Mouse (Mus musculus) C2C12 (cell line): ENCODE measurements around the gene Birc7. TPM values are rescaled to one million over a fixed set of nuclear protein-coding genes. Genes with fewer than 3 reads are reported as not detected.

ENCODE experiments used
- H3K27me3 ChIP-seq: one replicate; pipeline ENCODE4 v1.6.1; 2011; ENCODE audit not compliant: control insufficient read depth, insufficient read depth, insufficient read length
- H3K36me3 ChIP-seq: one replicate; pipeline ENCODE4 v1.6.1; 2011; ENCODE audit not compliant: control insufficient read depth, insufficient read depth
- H3K4me3 ChIP-seq: one replicate; pipeline ENCODE4 v1.5.1; 2011; ENCODE audit warnings: mild to moderate bottlenecking, control low read depth; ENCODE audit not compliant: poor library complexity, insufficient read depth, severe bottlenecking
- H3K79me2 ChIP-seq: one replicate; pipeline ENCODE4 v1.6.1; 2011; ENCODE audit not compliant: control insufficient read depth, insufficient read depth
- H3K79me3 ChIP-seq: one replicate; pipeline ENCODE4 v1.6.1; 2011; ENCODE audit warnings: low read depth, control low read depth
- H3ac ChIP-seq: one replicate; pipeline ENCODE3; 2011; ENCODE audit warnings: low read depth; ENCODE audit not compliant: control insufficient read depth, insufficient read length
- CEBPB ChIP-seq: IDR thresholded peaks from one replicate; pipeline ENCODE4 v1.6.1; 2011; ENCODE audit warnings: low read depth, mild to moderate bottlenecking, control low read depth, moderate library complexity
- CTCF ChIP-seq: IDR thresholded peaks from one replicate; pipeline ENCODE4 v1.5.1; 2011; ENCODE audit not compliant: control insufficient read depth, insufficient read depth, insufficient read length
- FOSL1 ChIP-seq: IDR thresholded peaks from one replicate; pipeline ENCODE4 v1.8.0; 2011; ENCODE audit warnings: mild to moderate bottlenecking, low read length; ENCODE audit not compliant: poor library complexity, insufficient read depth, severe bottlenecking
- MAX ChIP-seq: IDR thresholded peaks from one replicate; pipeline ENCODE4 v1.6.1; 2011; ENCODE audit warnings: mild to moderate bottlenecking, control low read depth
- MYOD1 ChIP-seq: IDR thresholded peaks from one replicate; pipeline ENCODE4 v1.6.1; 2011; ENCODE audit warnings: low read depth; ENCODE audit not compliant: control insufficient read depth, insufficient read length
- MYOG ChIP-seq: IDR thresholded peaks from one replicate; pipeline ENCODE4 v1.6.1; 2011; ENCODE audit not compliant: control insufficient read depth, insufficient read length; ENCODE audit errors: extremely low read depth
- USF1 ChIP-seq: IDR thresholded peaks from one replicate; pipeline ENCODE4 v1.6.1; 2011; ENCODE audit warnings: low read depth, mild to moderate bottlenecking, control low read depth, moderate library complexity
- polyA plus RNA-seq: library from polyadenylated mRNA; unstranded; fragments of >200 nt; fragmentation: generic; extraction: Trizol; gene quantifications from one replicate; pipeline ENCODE4 v1.2.1, GENCODE M21; 2012; ENCODE audit warnings: missing spikeins

Gene Birc7
- polyA plus RNA-seq, 1 experiment, result not detected

GRCm38 (mm10) chr2:180932418-180932817, 3.6 kb downstream of the Birc7 start:
- H3K79me3 ChIP-seq, result no peaks in the 10 kb centered on the region
- no peaks in the 10 kb centered on the region for H3K79me2 ChIP-seq
- H3K27me3 ChIP-seq, result peaks cover 63% of the 10 kb centered on the region
- TF ChIP-seq MYOD1, result no peak
- TF ChIP-seq CEBPB, result no peak
- TF ChIP-seq USF1, result no peak
- TF ChIP-seq MAX, result no peak
- TF ChIP-seq FOSL1, result no peak
- TF ChIP-seq MYOG, result no peak
- no peak for TF ChIP-seq CTCF
- no peak overlapping the region for H3ac ChIP-seq
- H3K36me3 ChIP-seq, result no peaks in the 10 kb centered on the region
- H3K4me3 ChIP-seq, result no peak overlapping the region

GRCm38 (mm10) chr2:180940187-180940586, 11.4 kb downstream of the Birc7 start:
- Histone ChIP-seq H3K27me3 (peaks cover 14% of the 10 kb centered on the region), H3K79me2 (no peaks in the 10 kb centered on the region)
- TF ChIP-seq MYOG, result no peak

GRCm38 (mm10) chr2:180941869-180942268, 13.0 kb downstream of the Birc7 start:
- Histone ChIP-seq H3K36me3 (no peaks in the 10 kb centered on the region), H3ac (no peak overlapping the region), H3K4me3 (no peak overlapping the region), H3K79me2 (no peaks in the 10 kb centered on the region), H3K27me3 (peaks cover 8% of the 10 kb centered on the region), H3K79me3 (no peaks in the 10 kb centered on the region)
- TF ChIP-seq MYOD1 (no peak), CTCF (no peak), MYOG (no peak)

More at GRCm38 (mm10) chr2:180940187-180940586, 11.4 kb downstream of the Birc7 start:
- H3ac ChIP-seq, result no peak overlapping the region
- no peaks in the 10 kb centered on the region for H3K36me3 ChIP-seq
- H3K4me3 ChIP-seq, result no peak overlapping the region
- H3K79me3 ChIP-seq, result no peaks in the 10 kb centered on the region

GRCm38 (mm10) chr2:180949947-180950346, 21.1 kb downstream of the Birc7 start:
- Histone ChIP-seq H3ac (no peak overlapping the region), H3K79me3 (no peaks in the 10 kb centered on the region), H3K4me3 (no peak overlapping the region), H3K79me2 (no peaks in the 10 kb centered on the region), H3K36me3 (no peaks in the 10 kb centered on the region), H3K27me3 (peaks cover 55% of the 10 kb centered on the region)
- TF ChIP-seq FOSL1 (no peak), MYOG (no peak), CEBPB (no peak), MYOD1 (no peak), MAX (no peak), USF1 (no peak), CTCF (no peak)

GRCm38 (mm10) chr2:180952731-180953171, 23.9 kb downstream of the Birc7 start:
- Histone ChIP-seq H3K27me3 (peaks cover 70% of the 10 kb centered on the region), H3K79me2 (no peaks in the 10 kb centered on the region), H3K79me3 (no peaks in the 10 kb centered on the region), H3ac (no peak overlapping the region), H3K4me3 (no peak overlapping the region), H3K36me3 (no peaks in the 10 kb centered on the region)
- TF ChIP-seq MYOD1, result no peak
- no peak for TF ChIP-seq CTCF
- no peak for TF ChIP-seq MYOG
- TF ChIP-seq FOSL1, result no peak
- no peak for TF ChIP-seq USF1
- TF ChIP-seq MAX, result no peak
- TF ChIP-seq CEBPB, result no peak

- Histone ChIP-seq H3ac (no peak overlapping the region), H3K79me2 (no peaks in the 10 kb centered on the region), H3K79me3 (no peaks in the 10 kb centered on the region), H3K27me3 (peaks cover 75% of the 10 kb centered on the region), H3K4me3 (no peak overlapping the region), H3K36me3 (no peaks in the 10 kb centered on the region)
- TF ChIP-seq CEBPB (no peak), MYOG (no peak), FOSL1 (no peak), USF1 (no peak), MYOD1 (no peak), MAX (no peak), CTCF (no peak)
Observed at GRCm38 (mm10) chr2:180953638-180954037, 24.8 kb downstream of the Birc7 start.
